Mouse (Mus musculus) right cerebral cortex, adult 2 months (tissue): Measurements from ENCODE around the gene Adprm.

ENCODE experiments used
- DNase-seq, 2 experiments: peaks; one replicate each; pipeline ENCODE4 v3.0.0; 2021 to 2022; ENCODE audit warnings: low spot score in 2 of 2

Adprm gene

GRCm38 (mm10) chr11:67076781-67077180 is 24.4 kb upstream of the Adprm start:
- DNase-seq: no peak

DNA sequence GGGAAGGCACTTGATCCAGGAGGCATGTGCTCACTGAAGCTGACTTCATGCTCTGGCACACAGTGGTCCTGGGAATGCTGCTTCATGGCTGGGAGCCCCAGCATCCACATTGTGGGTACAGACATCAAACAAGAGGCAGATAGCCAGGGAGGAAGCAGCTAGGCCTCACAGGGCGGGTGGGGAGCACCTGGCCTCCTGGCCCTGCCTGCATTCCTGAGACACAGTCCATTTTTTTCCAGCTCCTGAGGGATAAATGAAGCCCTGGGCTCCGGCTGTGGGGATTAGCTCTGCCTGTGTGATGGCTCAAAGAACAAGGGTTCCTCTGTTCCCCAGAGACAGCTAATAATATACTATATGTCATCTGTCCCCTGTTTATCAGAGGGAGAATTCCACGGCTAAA is 22.6 kb upstream of the Adprm start:
- no peak for DNase-seq

DNA sequence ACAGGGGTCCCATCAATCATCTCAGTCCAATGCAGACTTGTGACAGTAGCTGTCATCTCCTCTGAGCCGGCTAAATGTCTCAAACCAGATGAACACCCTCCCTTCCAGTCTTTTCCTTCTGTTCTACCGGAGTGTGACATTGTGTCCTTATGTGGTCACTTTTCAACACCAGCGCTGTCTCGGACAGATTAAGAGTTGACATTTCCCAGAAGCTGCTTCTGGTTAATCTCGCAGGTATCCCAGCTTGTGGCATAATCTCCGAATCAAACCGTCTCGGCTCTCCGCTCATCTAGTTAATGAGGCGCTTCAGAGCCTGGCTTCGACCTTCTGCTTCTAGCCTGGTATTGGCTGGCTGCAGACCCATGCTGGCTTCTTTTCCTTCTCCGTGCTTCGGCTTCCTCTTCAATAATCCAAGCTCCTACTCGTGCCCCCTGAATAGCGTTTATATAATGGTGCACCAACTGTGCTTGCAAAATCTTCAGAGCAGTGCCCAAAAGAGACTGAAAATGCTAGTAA is 20.3 kb upstream of the Adprm start:
- no peak for DNase-seq

DNA sequence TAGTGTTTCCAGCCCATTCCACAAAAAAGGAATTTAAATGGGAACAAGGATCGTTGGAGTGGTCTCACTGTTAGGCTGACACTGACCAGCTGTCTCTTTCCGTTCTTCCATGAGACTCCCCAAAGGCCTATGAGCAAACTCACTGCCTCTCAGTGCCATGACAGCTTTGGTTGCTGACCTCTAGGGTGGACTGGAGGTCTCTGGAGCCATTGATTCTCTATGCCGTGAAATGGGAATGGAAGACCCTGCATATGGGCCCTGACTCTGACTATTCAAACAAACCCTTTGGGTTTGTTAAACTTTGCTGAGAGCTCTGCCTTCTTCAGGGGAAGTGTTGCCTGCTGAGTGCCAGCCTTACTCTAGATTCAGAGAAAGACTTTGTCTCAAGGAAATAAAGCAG is 15.3 kb upstream of the Adprm start:
- no peak for DNase-seq

DNA sequence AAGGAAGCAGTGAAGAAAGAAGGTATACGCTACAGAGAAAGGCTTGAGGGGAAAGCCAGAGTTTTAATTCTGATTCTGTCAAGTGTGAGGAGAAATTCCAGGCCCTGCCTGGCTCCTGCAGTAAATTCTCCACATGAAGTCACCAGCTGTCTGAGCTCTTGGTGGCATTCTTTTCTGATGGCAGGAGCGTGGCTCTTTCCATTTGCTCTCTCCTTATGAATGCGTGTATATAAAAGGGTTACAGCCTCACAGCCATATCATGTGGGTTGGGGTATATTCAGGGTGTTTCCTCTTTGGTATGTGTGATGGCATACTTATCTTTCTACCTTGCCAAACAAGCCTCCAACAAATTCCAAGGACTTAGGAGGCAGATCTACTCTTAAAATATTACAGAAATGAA is 10.3 kb upstream of the Adprm start:
- peak in 1 of 2 experiments; percentile 12 for DNase-seq

GRCm38 (mm10) chr11:67061311-67061710 is 8.9 kb upstream of the Adprm start:
- no peak for DNase-seq

DNA sequence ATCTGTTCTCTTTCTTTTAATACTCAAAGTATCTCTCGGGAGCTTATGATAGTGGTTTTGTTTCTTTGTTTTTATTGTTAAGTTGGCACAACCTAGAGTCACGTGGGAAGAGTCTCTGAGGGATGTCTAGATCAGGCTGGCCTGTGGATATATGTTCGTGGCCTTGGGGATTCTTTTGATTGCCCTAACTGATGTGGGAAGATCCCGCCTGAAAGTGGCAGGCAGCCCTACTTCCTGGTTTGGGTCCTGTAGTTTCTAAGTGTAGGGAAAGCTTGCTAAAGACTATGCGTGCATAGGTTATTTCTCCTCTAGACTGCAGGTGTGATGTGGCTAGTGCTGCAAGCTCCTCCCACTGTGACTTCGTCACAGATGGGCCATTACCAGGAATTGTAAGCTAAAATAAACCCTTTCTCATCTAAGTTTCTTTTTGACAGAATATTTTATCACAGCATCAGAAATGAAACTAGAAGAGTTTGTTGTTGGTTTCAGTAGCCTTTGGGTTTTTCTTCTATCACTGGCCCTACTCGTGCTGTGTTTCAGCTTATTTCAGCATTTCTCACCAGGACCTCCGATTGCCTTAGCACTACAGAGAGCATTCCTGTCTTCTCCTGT is 2.5 kb upstream of the Adprm start:
- DNase-seq: no peak

DNA sequence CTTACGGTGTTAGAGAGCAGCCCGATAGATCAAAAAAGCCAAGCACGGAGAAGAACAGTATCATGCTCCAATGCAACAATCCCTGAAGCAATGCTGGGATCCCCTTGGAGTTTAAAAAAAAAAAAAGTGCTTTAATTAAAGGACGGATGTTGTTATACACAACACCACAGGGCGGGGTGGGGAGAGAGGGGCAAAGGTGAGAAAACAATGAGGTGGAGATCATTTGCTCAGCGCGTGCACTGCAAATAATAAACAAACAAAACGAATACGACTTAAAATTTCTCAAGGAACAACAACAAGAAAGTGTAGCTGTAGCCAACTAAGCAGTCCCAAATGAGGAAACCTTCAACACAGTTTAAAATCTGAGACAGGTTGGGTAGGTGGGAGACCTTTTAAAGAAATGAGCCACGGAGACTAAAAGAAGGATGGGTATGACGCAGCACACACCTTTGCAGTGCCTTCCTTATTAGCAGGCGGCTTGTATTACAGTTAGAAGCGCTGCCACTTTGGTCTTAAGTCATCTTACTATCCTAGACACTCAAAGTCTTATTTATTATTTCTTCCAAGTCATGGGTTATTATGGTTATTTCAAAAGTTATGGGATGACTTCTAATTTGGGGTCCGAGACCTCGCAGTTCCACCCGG is 596 bp downstream of the Adprm start:
- DNase-seq: no peak

DNA sequence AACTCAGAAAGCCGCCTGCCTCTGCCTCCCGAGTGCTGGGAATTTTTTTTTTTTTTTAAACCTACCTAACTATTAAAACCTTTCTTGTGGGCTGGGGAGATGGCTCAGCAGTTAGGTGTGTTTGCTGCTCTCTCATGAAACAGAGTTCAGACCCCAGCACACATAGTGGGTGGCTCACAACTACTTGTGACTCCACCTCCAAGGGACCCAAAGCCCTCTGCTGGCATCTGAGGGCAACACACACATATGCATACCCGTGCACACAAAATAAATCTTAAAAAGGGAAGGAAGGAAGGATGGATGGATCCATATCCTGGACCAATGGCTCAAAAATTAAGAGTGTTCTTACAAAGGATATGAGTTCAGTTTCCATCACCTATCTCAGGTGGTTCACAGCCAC is 3.1 kb downstream of the Adprm start:
- no peak for DNase-seq

DNA sequence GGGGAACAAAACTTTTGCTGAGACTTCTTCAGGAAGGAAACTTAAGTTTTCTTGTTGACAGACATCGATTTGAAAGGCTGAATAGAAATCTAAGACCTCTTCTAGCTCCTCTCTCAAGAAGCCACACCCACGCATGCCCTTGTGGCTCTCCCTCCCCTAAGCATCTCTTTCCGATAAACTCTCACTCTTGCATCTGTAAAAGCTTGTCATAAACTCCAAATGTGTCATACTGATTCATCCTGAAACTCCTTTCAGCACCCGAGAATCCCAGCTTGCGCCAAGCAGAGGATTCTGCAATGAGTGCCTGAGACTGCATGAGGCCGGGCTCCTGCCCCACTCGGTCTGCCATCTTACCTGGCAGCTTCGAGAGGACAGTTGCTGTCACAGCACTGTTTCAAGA is 3.9 kb downstream of the Adprm start:
- no peak for DNase-seq

DNA sequence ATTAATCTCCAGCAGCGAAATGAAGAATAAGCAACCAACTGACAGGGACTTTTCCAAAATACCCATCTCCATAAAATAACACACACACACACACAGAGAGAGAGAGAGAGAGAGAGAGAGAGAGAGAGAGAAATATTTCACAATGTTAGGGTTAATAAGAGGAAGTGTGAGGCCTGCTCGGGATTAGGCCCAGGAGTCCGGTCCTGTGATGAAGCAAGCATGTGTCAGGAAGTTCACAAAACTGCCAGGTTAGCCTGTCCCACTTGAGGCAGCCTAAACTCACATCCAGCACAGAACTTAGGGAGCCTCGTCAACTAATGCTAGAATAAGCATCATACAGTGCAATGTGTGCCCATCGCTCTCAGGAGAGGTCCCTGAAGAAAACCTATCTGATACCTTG is 5.2 kb downstream of the Adprm start:
- DNase-seq: no peak

DNA sequence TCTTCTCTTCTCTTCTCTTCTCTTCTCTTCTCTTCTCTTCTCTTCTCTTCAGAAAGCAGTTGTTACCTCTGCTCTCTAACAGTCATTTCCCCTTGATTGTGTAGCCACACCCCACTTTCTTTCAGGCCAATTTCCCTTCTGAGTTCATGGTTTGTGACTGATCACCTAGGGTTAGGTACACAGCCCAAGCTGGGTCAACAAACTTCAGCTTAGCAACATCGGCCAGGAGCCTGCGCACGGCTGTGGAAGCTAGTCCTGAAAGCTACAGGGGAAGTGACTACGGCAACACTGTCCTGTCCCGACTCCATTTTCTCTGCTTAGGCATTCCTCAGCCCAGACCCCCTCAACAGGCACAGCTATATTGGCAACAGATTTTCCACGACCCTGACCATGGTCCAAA is 7.4 kb downstream of the Adprm start:
- DNase-seq: no peak

GRCm38 (mm10) chr11:67043007-67043406 is 9.4 kb downstream of the Adprm start:
- no peak for DNase-seq

GRCm38 (mm10) chr11:67040483-67040882 is 11.9 kb downstream of the Adprm start:
- no peak for DNase-seq

GRCm38 (mm10) chr11:67039799-67040198 is 12.6 kb downstream of the Adprm start:
- no peak for DNase-seq

GRCm38 (mm10) chr11:67036892-67037291 is 15.5 kb downstream of the Adprm start:
- no peak for DNase-seq

- DNase-seq: no peak
These were observed 16.2 kb downstream of the Adprm start for GRCm38 (mm10) chr11:67036229-67036628.

DNA sequence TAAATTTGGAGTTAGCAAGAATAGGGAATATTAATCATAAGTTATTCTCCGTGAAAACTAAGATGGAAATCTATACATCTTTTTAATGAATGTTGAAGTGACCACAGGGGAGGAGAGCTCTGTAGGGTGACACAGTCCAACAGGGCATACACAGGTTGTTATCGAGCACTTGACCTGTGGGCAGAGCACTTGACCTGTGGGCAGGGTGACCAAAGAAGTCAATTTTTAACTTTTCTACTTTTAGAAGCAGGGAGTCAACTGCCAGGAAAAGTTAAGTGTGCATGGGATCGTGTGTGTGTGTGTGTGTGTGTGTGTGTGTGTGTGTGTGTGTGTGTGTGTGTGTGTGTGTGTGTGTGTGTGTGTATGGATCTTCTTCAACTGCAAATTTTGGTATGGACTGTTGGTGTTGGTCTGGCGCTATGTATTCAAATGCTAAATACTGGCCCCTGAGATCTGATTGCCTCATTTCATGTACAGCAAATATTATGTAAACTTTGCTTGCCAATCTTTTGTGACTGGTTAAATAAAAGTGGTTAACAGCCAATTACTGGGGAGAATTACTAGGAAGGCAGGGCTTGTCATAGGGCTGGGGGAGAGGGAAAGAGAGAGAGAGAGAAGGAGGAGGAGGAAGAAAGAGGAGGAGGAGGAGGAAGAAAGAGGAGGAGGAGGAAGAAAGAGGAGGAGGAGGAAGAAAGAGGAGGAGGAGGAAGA is 17.5 kb downstream of the Adprm start:
- no peak for DNase-seq

- no peak for DNase-seq
These were observed 20.8 kb downstream of the Adprm start for GRCm38 (mm10) chr11:67031603-67031915.

GRCm38 (mm10) chr11:67030904-67031602 is 21.3 kb downstream of the Adprm start:
- DNase-seq: no peak

- peak; percentile 75 to 80 for DNase-seq
These were observed 27.4 kb downstream of the Adprm start, which contains the start of gene Tmem220 for GRCm38 (mm10) chr11:67024867-67025477. Gene Tmem220, plus strand, starts transcription at chr11:67025154.

DNA sequence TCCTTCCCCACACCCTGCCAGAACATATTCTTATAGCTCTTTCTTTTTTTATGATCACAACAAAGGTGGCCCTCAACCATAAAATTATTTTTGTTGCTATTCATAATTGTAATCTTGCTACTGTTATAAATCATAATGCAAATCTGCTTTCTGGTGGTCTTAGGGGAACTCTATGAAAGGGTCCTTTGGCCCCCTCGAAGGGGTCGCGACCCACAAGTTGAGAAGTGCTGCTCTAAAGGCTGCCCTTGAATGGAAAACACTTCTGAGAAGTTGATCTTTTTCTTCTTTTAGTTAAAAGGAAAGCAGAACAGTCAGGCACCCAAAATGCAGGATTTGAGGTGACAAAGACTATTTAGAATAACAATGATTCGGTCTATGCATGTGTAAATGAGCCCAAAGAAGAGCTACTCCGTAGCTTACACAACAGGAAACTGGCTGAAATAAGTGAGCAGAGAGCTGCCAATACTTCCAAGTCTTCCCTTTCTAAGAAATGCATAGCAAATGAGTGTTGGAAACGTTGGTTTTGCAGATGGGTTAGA is 28.5 kb downstream of the Adprm start:
- no peak for DNase-seq
